Mouse (Mus musculus): ENCODE results near the gene Lmf1. TPM values are rescaled to one million over a fixed set of nuclear protein-coding genes. Genes with fewer than 3 reads are reported as not detected.
A peak's percentile ranks its signal among the peaks of the same experiment; 100 is the strongest.

The Lmf1 gene
- polyA plus RNA-seq, 1 experiment from 2014 or later, result 26.9 TPM

DNA sequence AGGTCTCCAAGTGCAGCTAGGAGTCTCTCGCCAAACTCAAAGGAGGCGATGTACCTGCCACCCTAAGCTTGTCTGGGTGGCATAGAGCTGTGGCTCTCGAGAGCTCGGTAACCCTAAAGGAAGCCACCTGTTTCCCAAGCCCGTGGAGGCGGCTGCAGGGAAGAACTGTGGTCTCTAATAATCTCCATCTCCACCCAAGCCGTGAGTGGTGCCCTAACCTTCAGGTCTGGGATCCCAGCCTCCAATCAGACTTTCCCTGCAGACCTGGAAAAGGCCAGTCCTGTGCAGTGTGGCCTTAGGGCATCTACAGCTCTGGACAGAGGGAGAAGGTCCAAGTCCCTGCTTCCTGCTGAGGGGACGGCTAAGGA is 7.4 kb upstream of the Lmf1 start:
- Histone ChIP-seq H3K9me3 (ENCODE audit: control insufficient read depth, low read length) (no peaks in the 10 kb centered on the region), H3K4me2 (replicated peaks; ENCODE audit: low read depth, low read length) (peak overlapping the region; percentile 99), H3K27me3 (ENCODE audit: control insufficient read depth, insufficient read depth, low read length) (peaks cover 14% of the 10 kb centered on the region), H3K4me1 (replicated peaks; ENCODE audit: control insufficient read depth, insufficient read depth, low read length) (peaks cover 20% of the 10 kb centered on the region), H3K36me3 (ENCODE audit: control insufficient read depth, insufficient read depth, low read length) (no peaks in the 10 kb centered on the region), H3K4me3 (ENCODE audit: low read depth, low read length) (peak overlapping the region; percentile 53), H3K27ac (ENCODE audit: low read depth, low read length) (no peak overlapping the region), H3K9ac (ENCODE audit: low read depth, low read length) (peak overlapping the region; percentile 45; the same call in 1 of the 2 replicates)
- 1% methylated on average over 8 of the region's 8 CpGs for WGBS
- DNase-seq (ENCODE audit: low spot score), result no peak
- ATAC-seq (ENCODE audit: low FRiP score), result no peak

DNA sequence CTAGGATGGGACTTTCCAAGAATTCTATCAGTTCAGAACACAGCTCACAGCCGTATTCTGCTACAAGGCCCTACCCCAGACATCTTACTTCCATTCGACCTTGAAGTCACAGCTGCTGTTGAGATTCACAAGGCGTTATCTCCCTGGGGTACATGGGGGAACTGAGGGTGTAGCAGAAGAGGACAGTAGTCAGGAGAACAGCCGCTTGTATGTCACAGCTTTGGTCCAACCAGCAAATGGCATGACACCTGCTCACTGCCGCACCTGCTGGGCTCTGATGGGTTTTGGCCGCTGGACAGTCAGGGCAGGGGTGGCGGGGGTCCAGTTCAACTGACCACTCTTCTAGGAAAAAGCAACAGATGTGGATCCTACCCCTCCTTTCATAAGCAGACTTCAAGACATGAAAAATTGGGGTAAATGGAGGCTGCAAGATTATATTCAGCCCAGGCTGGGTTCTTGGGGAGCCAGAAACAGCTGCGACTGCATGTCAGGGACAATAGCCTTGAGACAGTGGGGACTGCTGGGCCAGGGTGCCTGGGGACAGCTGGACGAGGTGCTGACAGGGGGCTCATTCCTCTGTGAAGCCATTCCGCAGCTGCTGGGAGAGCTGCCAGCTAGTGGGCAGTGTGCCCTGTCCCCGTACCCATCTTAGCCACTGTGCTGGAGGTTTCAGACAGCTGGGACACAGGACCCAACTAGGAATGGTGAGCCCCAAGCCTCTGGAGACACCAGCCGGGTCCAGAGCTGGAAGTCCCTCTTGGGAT is 3.5 kb upstream of the Lmf1 start:
- no peak overlapping the region for H3K9ac ChIP-seq (ENCODE audit: low read depth, low read length)
- H3K4me1 ChIP-seq (replicated peaks; ENCODE audit: control insufficient read depth, insufficient read depth, low read length), result peaks cover 14% of the 10 kb centered on the region
- H3K4me3 ChIP-seq (ENCODE audit: low read depth, low read length), result no peak overlapping the region
- no peaks in the 10 kb centered on the region for H3K36me3 ChIP-seq (ENCODE audit: control insufficient read depth, insufficient read depth, low read length)
- no peaks in the 10 kb centered on the region for H3K27me3 ChIP-seq (ENCODE audit: control insufficient read depth, insufficient read depth, low read length)
- H3K9me3 ChIP-seq (ENCODE audit: control insufficient read depth, low read length), result no peaks in the 10 kb centered on the region
- ATAC-seq (ENCODE audit: low FRiP score), result no peak
- no peak overlapping the region for H3K27ac ChIP-seq (ENCODE audit: low read depth, low read length)
- DNase-seq (ENCODE audit: low spot score), result no peak
- no peak overlapping the region for H3K4me2 ChIP-seq (replicated peaks; ENCODE audit: low read depth, low read length)
- WGBS, result 73% methylated on average over 12 of the region's 12 CpGs

DNA sequence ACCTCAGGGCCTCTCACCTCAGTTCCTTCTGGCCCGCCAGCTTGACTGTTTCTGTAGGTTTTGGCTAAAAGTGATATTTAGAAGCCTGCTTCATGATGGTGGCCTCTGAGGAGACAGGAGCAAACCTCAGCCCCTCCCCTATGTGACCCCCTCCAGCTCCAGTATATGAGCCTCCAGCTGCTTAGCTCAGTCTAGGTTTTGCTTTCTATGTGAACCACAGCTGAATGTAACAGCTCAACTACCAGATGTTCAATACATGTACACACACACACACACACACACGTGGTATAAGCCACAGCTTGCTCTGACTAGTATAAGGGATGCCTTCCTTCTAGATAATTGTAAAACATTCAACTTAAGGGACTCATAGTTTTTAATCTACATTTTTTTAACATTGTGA is 2.9 kb upstream of the Lmf1 start:
- ATAC-seq (ENCODE audit: low FRiP score), result no peak
- Histone ChIP-seq H3K9ac (ENCODE audit: low read depth, low read length) (no peak overlapping the region), H3K4me1 (replicated peaks; ENCODE audit: control insufficient read depth, insufficient read depth, low read length) (peaks cover 11% of the 10 kb centered on the region; the same call in 1 of the 2 replicates), H3K4me2 (replicated peaks; ENCODE audit: low read depth, low read length) (no peak overlapping the region), H3K9me3 (ENCODE audit: control insufficient read depth, low read length) (no peaks in the 10 kb centered on the region), H3K36me3 (ENCODE audit: control insufficient read depth, insufficient read depth, low read length) (no peaks in the 10 kb centered on the region), H3K4me3 (ENCODE audit: low read depth, low read length) (no peak overlapping the region), H3K27me3 (ENCODE audit: control insufficient read depth, insufficient read depth, low read length) (no peaks in the 10 kb centered on the region), H3K27ac (ENCODE audit: low read depth, low read length) (no peak overlapping the region)
- 79% methylated on average over 2 of the region's 2 CpGs for WGBS
- DNase-seq (ENCODE audit: low spot score), result no peak

DNA sequence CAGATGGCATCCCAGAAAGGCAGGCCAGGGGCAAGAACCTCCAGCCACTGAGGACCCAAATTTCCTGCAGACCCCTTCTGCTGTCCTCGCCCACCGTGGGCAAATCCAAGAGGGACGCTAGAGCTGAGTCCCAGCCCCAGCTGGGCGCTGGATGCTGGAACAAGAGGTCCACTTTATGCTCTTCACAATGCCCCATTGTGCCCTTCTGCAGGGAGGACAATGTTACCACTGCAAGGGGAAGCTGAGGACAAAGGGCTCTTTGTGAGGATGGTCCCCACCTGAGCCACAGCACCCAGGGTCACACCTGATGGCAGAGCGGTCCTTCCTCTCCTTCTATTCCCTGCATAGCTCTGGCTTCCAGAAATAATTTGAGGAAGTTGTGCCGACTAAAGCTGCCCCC is 1.6 kb upstream of the Lmf1 start:
- no peak overlapping the region; the same call in 1 of the 2 replicates for H3K4me3 ChIP-seq (ENCODE audit: low read depth, low read length)
- DNase-seq (ENCODE audit: low spot score), result no peak
- H3K4me2 ChIP-seq (replicated peaks; ENCODE audit: low read depth, low read length), result no peak overlapping the region
- H3K36me3 ChIP-seq (ENCODE audit: control insufficient read depth, insufficient read depth, low read length), result no peaks in the 10 kb centered on the region
- peaks cover 6% of the 10 kb centered on the region; the same call in 1 of the 2 replicates for H3K4me1 ChIP-seq (replicated peaks; ENCODE audit: control insufficient read depth, insufficient read depth, low read length)
- no peak overlapping the region for H3K9ac ChIP-seq (ENCODE audit: low read depth, low read length)
- H3K9me3 ChIP-seq (ENCODE audit: control insufficient read depth, low read length), result no peaks in the 10 kb centered on the region
- 44% methylated on average over 6 of the region's 6 CpGs for WGBS
- ATAC-seq (ENCODE audit: low FRiP score), result no peak
- H3K27me3 ChIP-seq (ENCODE audit: control insufficient read depth, insufficient read depth, low read length), result no peaks in the 10 kb centered on the region
- no peak overlapping the region for H3K27ac ChIP-seq (ENCODE audit: low read depth, low read length)

DNA sequence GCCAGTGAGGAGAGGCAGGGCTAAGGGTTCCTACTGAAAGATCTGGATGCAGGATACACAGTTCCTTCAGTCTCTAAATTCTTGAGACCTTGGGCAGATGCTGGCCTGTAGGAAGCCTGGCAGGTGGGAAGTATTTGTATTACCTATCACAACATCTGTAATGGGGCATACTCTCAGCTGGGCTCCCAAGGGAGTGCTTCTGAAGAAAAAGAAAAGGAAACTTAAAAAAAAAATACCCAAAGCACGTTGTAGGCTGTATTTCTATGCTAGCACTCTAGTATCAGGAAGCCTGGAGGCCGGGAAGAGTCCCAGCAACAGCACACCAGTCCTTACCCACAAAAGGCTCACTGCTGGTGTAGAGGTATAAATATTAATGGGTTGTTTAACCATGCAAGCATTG is 1.2 kb upstream of the Lmf1 start:
- 38% methylated on average over 2 of the region's 2 CpGs for WGBS
- H3K4me2 ChIP-seq (replicated peaks; ENCODE audit: low read depth, low read length), result no peak overlapping the region
- H3K36me3 ChIP-seq (ENCODE audit: control insufficient read depth, insufficient read depth, low read length), result no peaks in the 10 kb centered on the region
- no peak for ATAC-seq (ENCODE audit: low FRiP score)
- H3K27me3 ChIP-seq (ENCODE audit: control insufficient read depth, insufficient read depth, low read length), result no peaks in the 10 kb centered on the region
- H3K27ac ChIP-seq (ENCODE audit: low read depth, low read length), result no peak overlapping the region
- DNase-seq (ENCODE audit: low spot score), result no peak
- no peak overlapping the region for H3K4me3 ChIP-seq (ENCODE audit: low read depth, low read length)
- H3K4me1 ChIP-seq (replicated peaks; ENCODE audit: control insufficient read depth, insufficient read depth, low read length), result peaks cover 6% of the 10 kb centered on the region; the same call in 1 of the 2 replicates
- no peaks in the 10 kb centered on the region for H3K9me3 ChIP-seq (ENCODE audit: control insufficient read depth, low read length)
- H3K9ac ChIP-seq (ENCODE audit: low read depth, low read length), result no peak overlapping the region

DNA sequence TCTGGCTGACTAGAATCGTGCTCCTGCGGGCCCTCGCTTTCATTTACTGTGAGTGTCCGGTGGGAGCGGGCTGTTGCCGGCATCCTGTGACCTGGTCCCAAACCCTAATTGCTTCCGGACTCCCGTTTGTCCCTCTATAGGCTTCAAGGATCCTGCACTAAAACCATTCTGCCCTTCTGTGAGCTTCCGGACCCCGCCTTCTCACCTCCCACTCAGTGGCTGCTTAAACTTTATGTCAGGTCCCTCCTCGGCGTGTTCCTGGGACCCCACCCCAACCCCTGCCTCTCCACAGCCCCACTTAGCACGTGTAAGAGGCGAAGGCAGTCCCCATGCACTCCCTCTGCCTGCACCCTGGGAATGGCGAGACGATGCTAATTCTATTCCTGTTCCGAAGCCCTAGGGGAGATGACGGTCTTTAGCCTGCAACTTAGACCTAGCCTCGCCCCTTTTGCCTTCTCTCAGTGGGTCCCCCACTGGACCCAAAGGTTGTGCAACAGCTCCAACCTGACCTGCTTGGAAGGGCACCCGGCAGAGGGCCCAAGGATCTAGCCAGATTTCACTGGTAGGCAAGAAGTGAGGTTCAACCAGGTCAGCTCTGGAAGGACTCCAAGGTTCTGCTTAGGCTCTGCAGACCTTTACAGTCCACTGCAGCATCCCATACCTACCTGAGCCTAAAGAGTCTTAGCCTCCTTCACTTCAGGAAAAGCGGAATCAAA is 605 bp downstream of the Lmf1 start:
- Histone ChIP-seq H3K4me3 (ENCODE audit: low read depth, low read length) (peak overlapping the region; percentile 63), H3K36me3 (ENCODE audit: control insufficient read depth, insufficient read depth, low read length) (no peaks in the 10 kb centered on the region), H3K4me1 (replicated peaks; ENCODE audit: control insufficient read depth, insufficient read depth, low read length) (peaks cover 6% of the 10 kb centered on the region; the same call in 1 of the 2 replicates), H3K27me3 (ENCODE audit: control insufficient read depth, insufficient read depth, low read length) (no peaks in the 10 kb centered on the region), H3K9ac (ENCODE audit: low read depth, low read length) (peak overlapping the region; percentile 69), H3K9me3 (ENCODE audit: control insufficient read depth, low read length) (no peaks in the 10 kb centered on the region), H3K4me2 (replicated peaks; ENCODE audit: low read depth, low read length) (peak overlapping the region; percentile 61), H3K27ac (ENCODE audit: low read depth, low read length) (peak overlapping the region; percentile 61)
- ATAC-seq (ENCODE audit: low FRiP score) (peak; percentile 69), DNase-seq (ENCODE audit: low spot score) (no peak)
- 7% methylated on average over 21 of the region's 21 CpGs for WGBS

DNA sequence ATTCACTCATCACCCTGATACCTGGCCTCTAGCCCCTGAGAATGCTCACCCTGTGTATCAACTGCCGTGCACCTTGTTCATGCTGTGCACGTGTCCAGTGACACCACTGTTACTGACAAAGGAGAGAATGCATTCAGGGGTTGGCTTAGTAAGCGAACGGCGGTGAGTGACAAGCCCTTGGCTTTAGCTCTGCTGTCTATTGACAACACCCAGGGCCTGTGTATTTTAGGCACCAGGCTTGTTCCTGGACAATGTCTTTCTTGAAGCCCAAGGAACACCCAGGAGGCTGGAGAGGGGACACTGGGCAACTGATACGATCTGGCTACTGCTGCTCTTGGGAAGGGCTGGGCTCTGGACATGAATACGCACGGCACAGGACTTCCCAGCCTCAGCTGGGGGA is 3.2 kb downstream of the Lmf1 start:
- H3K27ac ChIP-seq (ENCODE audit: low read depth, low read length), result no peak overlapping the region
- H3K4me3 ChIP-seq (ENCODE audit: low read depth, low read length), result no peak overlapping the region
- no peaks in the 10 kb centered on the region for H3K9me3 ChIP-seq (ENCODE audit: control insufficient read depth, low read length)
- no peak for ATAC-seq (ENCODE audit: low FRiP score)
- 81% methylated on average over 8 of the region's 8 CpGs for WGBS
- H3K27me3 ChIP-seq (ENCODE audit: control insufficient read depth, insufficient read depth, low read length), result no peaks in the 10 kb centered on the region
- H3K9ac ChIP-seq (ENCODE audit: low read depth, low read length), result no peak overlapping the region
- peaks cover 4% of the 10 kb centered on the region; the same call in 1 of the 2 replicates for H3K36me3 ChIP-seq (ENCODE audit: control insufficient read depth, insufficient read depth, low read length)
- H3K4me1 ChIP-seq (replicated peaks; ENCODE audit: control insufficient read depth, insufficient read depth, low read length), result peaks cover 6% of the 10 kb centered on the region; the same call in 1 of the 2 replicates
- no peak for DNase-seq (ENCODE audit: low spot score)
- H3K4me2 ChIP-seq (replicated peaks; ENCODE audit: low read depth, low read length), result no peak overlapping the region

DNA sequence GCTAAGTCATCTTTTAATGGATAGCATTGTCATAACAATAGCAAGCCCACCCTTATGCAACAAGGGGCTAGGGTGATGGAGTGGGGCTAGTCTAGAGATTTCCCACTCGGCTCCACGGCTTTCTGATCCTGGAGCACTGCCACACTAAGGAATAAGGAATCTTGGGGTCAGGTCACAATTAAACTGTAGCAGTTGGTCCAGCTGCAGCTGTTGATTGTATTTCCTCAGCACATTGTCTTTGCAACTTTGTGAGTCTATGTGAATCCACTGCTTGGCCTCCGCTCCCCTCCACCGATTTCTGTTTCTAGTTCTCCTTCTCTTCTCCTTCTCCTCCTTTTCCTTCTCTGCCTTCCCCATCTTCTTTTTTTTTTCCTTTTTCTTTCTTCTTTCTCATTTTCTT is 4.2 kb downstream of the Lmf1 start:
- ATAC-seq (ENCODE audit: low FRiP score) (no peak), DNase-seq (ENCODE audit: low spot score) (no peak)
- 86% methylated on average over 4 of the region's 4 CpGs for whole genome bisulfite sequencing
- Histone ChIP-seq H3K4me1 (replicated peaks; ENCODE audit: control insufficient read depth, insufficient read depth, low read length) (peaks cover 6% of the 10 kb centered on the region; the same call in 1 of the 2 replicates), H3K27me3 (ENCODE audit: control insufficient read depth, insufficient read depth, low read length) (no peaks in the 10 kb centered on the region), H3K9ac (ENCODE audit: low read depth, low read length) (no peak overlapping the region), H3K4me2 (replicated peaks; ENCODE audit: low read depth, low read length) (no peak overlapping the region), H3K27ac (ENCODE audit: low read depth, low read length) (no peak overlapping the region), H3K4me3 (ENCODE audit: low read depth, low read length) (no peak overlapping the region), H3K36me3 (ENCODE audit: control insufficient read depth, insufficient read depth, low read length) (peaks cover 4% of the 10 kb centered on the region; the same call in 1 of the 2 replicates), H3K9me3 (ENCODE audit: control insufficient read depth, low read length) (no peaks in the 10 kb centered on the region)

Data from hindbrain, embryonic 11.5 days (tissue).